Mouse (Mus musculus): ENCODE results near the gene Tk2.

DNA sequence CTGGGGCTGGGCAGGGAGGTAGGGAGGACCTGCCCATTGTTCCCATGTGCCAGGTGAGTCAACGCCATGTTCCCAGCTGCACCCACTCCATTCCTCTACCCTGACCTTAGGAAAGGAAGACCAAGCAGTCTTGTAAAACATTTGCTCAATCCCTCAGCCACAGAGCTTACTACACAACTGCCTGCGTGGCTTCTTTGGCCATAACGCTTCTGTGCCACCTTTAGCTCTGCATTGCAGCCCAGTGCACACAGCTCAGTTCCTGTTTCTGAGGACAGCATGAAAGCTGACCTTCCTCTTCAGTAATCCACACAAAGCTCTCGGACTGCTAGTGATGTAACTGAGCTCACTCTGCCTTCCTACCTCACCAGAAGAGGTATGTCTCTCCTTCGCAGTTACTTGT, 15.4 kb downstream of the Tk2 start:
- no peak for TF ChIP-seq CTCF (IDR thresholded peaks at IDR 0.05)
- TF ChIP-seq EP300 (IDR thresholded peaks at IDR 0.05) = no peak
